Mouse (Mus musculus): ENCODE results near the gene Prcd.

DNA sequence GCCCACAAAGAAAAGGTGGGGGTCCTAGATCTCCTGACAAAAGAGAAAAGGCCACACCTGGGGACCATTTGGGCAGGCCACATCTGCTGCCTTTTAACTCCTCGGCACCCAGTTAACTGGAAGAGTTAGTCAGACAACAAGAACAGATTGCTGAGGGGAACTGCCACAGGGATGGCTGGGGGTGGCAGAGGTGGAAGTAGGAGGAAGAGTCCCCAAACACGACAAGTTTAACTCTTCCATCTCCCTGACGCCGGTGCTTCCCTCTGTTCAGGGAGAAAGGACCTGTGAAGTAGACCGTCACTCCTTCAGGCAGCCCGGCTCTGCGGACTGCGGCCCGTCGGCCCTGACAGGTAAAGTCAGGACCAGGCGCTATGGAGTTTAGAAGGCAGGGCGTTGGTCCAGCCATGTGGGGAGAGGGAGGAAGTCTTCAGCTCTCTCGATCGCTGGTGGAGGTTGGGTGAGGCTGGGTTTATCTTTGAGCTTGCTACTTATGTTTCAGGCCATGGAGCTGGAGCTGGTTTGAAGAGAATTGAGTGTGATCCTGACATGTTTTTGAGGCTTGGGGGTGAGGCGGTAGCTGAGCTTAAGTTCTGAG lies 5.8 kb downstream of the Prcd start:
- TF ChIP-seq CTCF (IDR thresholded peaks at IDR 0.05; ENCODE audit: insufficient read depth, low read length) = no peak
- no peak for TF ChIP-seq POLR2A (IDR thresholded peaks at IDR 0.05; ENCODE audit: borderline replicate concordance, extremely low read depth, low read depth, low read length)

Data from lung, adult 2 months (tissue).